Mouse (Mus musculus) heart, embryonic 16.5 days (tissue): ENCODE results near the gene Pelo. TPM values are rescaled to one million over a fixed set of nuclear protein-coding genes. Genes with fewer than 3 reads are reported as not detected.
A peak's percentile ranks its signal among the peaks of the same experiment; 100 is the strongest.

Source experiments
- ATAC-seq: fragments of 200-750 bp; cut with Nextera tagmentation; replicated peaks from 2 replicates; pipeline ENCODE4 v1.8.0; 2017; ENCODE audit warnings: moderate number of reproducible peaks; ENCODE audit not compliant: insufficient read depth, low FRiP score; ENCODE audit errors: extremely low read depth
- H3K27ac ChIP-seq: fragments of 300-500 bp; sonication (generic); 2 replicates; pipeline ENCODE4 v1.5.1; 2014; ENCODE audit warnings: mild to moderate bottlenecking, low read length, control low read depth, moderate library complexity
- H3K27me3 ChIP-seq: fragments of 300-500 bp; sonication (generic); 2 replicates; pipeline ENCODE4 v1.6.1; 2014; ENCODE audit warnings: low read length, mixed read lengths; ENCODE audit not compliant: control insufficient read depth, insufficient read depth
- H3K36me3 ChIP-seq: fragments of 300-500 bp; sonication (generic); 2 replicates; pipeline ENCODE4 v1.6.1; 2014; ENCODE audit not compliant: control insufficient read depth, insufficient read depth
- H3K4me1 ChIP-seq: fragments of 300-500 bp; sonication (generic); 2 replicates; pipeline ENCODE4 v1.6.1; 2014; ENCODE audit warnings: low read length, mixed read lengths; ENCODE audit not compliant: control insufficient read depth, insufficient read depth
- H3K4me2 ChIP-seq: fragments of 300-500 bp; sonication (generic); 2 replicates; pipeline ENCODE4 v1.6.1; 2014; ENCODE audit warnings: low read depth, mild to moderate bottlenecking, control low read depth, low read length
- H3K4me3 ChIP-seq: fragments of 300-500 bp; sonication (generic); 2 replicates; pipeline ENCODE4 v1.5.1; 2014; ENCODE audit warnings: mild to moderate bottlenecking, control low read depth, low read length
- H3K9ac ChIP-seq: fragments of 300-500 bp; sonication (generic); 2 replicates; pipeline ENCODE4 v1.6.1; 2014; ENCODE audit warnings: low read length, control low read depth
- H3K9me3 ChIP-seq: fragments of 300-500 bp; sonication (generic); replicated peaks from 2 replicates; pipeline ENCODE4 v1.6.1; 2016; ENCODE audit warnings: low read length; ENCODE audit not compliant: control insufficient read depth
- WGBS: fragments of 180-500 bp; shearing (Covaris S2); extraction: QIAGEN DNeasy Blood & Tissue Kit; methylation state at CpG from one replicate; pipeline ENCODE4 v1.1.7; 2014; 5-methylcytosine and 5-hydroxymethylcytosine counted together
- polyA plus RNA-seq: library from polyadenylated mRNA; unstranded; fragments of >200 nt; fragmentation: Nextera tagmentation; extraction: Ambion mirVana; gene quantifications from 2 replicates; pipeline ENCODE4 v1.2.1, GENCODE M21; 2015

Gene Pelo
- polyA plus RNA-seq, 1 experiment from 2014 or later: 6.9 TPM

- H3K4me2 ChIP-seq: no peak overlapping the region
- no peaks in the 10 kb centered on the region for H3K27me3 ChIP-seq
- H3K9me3 ChIP-seq: no peaks in the 10 kb centered on the region
- no peak overlapping the region for H3K27ac ChIP-seq
- ATAC-seq: no peak
- H3K4me3 ChIP-seq: no peak overlapping the region
- 0 out of 2 replicates have a peak, but pooled peaks cover 2% of the 10 kb centered on the region for H3K4me1 ChIP-seq
- H3K36me3 ChIP-seq: no peaks in the 10 kb centered on the region
- 80% methylated on average over 3 of the region's 3 CpGs for WGBS
- no peak overlapping the region for H3K9ac ChIP-seq
These were observed 18.6 kb downstream of the Pelo start for GRCm38 (mm10) chr13:115071431-115071830.

GRCm38 (mm10) chr13:115067968-115068330, 22.0 kb downstream of the Pelo start:
- Histone ChIP-seq H3K4me2 (no peak overlapping the region), H3K9ac (no peak overlapping the region), H3K9me3 (no peaks in the 10 kb centered on the region), H3K27ac (no peak overlapping the region), H3K4me1 (0 out of 2 replicates have a peak, but pooled peaks cover 4% of the 10 kb centered on the region), H3K4me3 (no peak overlapping the region), H3K36me3 (no peaks in the 10 kb centered on the region), H3K27me3 (no peaks in the 10 kb centered on the region)
- no peak for ATAC-seq
- 85% methylated on average over 1 of the region's 1 CpGs for WGBS

GRCm38 (mm10) chr13:115067324-115067967, 22.5 kb downstream of the Pelo start:
- 91% methylated on average over 4 of the region's 4 CpGs for WGBS
- H3K4me2 ChIP-seq: no peak overlapping the region
- 0 out of 2 replicates have a peak, but pooled peaks cover 4% of the 10 kb centered on the region for H3K4me1 ChIP-seq
- H3K27ac ChIP-seq: no peak overlapping the region
- no peaks in the 10 kb centered on the region for H3K36me3 ChIP-seq
- no peak overlapping the region for H3K4me3 ChIP-seq
- H3K9ac ChIP-seq: no peak overlapping the region
- no peaks in the 10 kb centered on the region for H3K9me3 ChIP-seq
- no peak for ATAC-seq
- H3K27me3 ChIP-seq: no peaks in the 10 kb centered on the region

GRCm38 (mm10) chr13:115057555-115057954, 32.4 kb downstream of the Pelo start:
- Histone ChIP-seq H3K27me3 (no peaks in the 10 kb centered on the region), H3K9ac (no peak overlapping the region), H3K4me2 (no peak overlapping the region), H3K27ac (no peak overlapping the region), H3K4me3 (no peak overlapping the region), H3K36me3 (0 out of 2 replicates have a peak, but pooled peaks cover 2% of the 10 kb centered on the region), H3K9me3 (no peaks in the 10 kb centered on the region), H3K4me1 (0 out of 2 replicates have a peak, but pooled peaks cover 2% of the 10 kb centered on the region)
- WGBS: 65% methylated on average over 5 of the region's 5 CpGs
- ATAC-seq: no peak

GRCm38 (mm10) chr13:115054783-115055182, 35.2 kb downstream of the Pelo start:
- Histone ChIP-seq H3K27me3 (no peaks in the 10 kb centered on the region), H3K9ac (no peak overlapping the region), H3K4me1 (peaks cover 2% of the 10 kb centered on the region; the same call in 1 of the 2 replicates), H3K27ac (no peak overlapping the region), H3K36me3 (no peaks in the 10 kb centered on the region), H3K4me2 (peak overlapping the region; percentile 3; the same call in 1 of the 2 replicates), H3K9me3 (no peaks in the 10 kb centered on the region), H3K4me3 (no peak overlapping the region)
- ATAC-seq: no peak
- 50% methylated on average over 9 of the region's 9 CpGs for WGBS

- Histone ChIP-seq H3K27ac (no peak overlapping the region), H3K4me1 (peaks cover 2% of the 10 kb centered on the region; the same call in 1 of the 2 replicates), H3K4me2 (no peak overlapping the region), H3K36me3 (0 out of 2 replicates have a peak, but pooled peaks cover 3% of the 10 kb centered on the region), H3K9ac (no peak overlapping the region), H3K27me3 (no peaks in the 10 kb centered on the region), H3K4me3 (no peak overlapping the region), H3K9me3 (no peaks in the 10 kb centered on the region)
- WGBS: 75% methylated on average over 7 of the region's 7 CpGs
- no peak for ATAC-seq
These were observed 37.4 kb downstream of the Pelo start for GRCm38 (mm10) chr13:115052568-115052967.

- H3K36me3 ChIP-seq: 0 out of 2 replicates have a peak, but pooled peaks cover 3% of the 10 kb centered on the region
- peaks cover 2% of the 10 kb centered on the region; the same call in 1 of the 2 replicates for H3K4me1 ChIP-seq
- WGBS: 70% methylated on average over 13 of the region's 13 CpGs
- H3K9ac ChIP-seq: no peak overlapping the region
- H3K4me2 ChIP-seq: no peak overlapping the region
- no peak overlapping the region for H3K4me3 ChIP-seq
- H3K27ac ChIP-seq: no peak overlapping the region
- ATAC-seq: no peak
- H3K9me3 ChIP-seq: no peaks in the 10 kb centered on the region
- no peaks in the 10 kb centered on the region for H3K27me3 ChIP-seq
These were observed 39.1 kb downstream of the Pelo start for GRCm38 (mm10) chr13:115050660-115051559.

- no peak overlapping the region for H3K9ac ChIP-seq
- H3K4me1 ChIP-seq: no peaks in the 10 kb centered on the region
- H3K27ac ChIP-seq: peak overlapping the region; percentile 63
- H3K27me3 ChIP-seq: no peaks in the 10 kb centered on the region
- H3K36me3 ChIP-seq: no peaks in the 10 kb centered on the region; the same call in 1 of the 2 replicates
- 40% methylated on average over 2 of the region's 2 CpGs for WGBS
- no peaks in the 10 kb centered on the region for H3K9me3 ChIP-seq
- no peak for ATAC-seq
- H3K4me2 ChIP-seq: no peak overlapping the region
- H3K4me3 ChIP-seq: no peak overlapping the region
These were observed 47.3 kb downstream of the Pelo start for GRCm38 (mm10) chr13:115042652-115043051.
